Mouse (Mus musculus) heart, embryonic 14.5 days (tissue): ENCODE results near the gene Poc1b. TPM values are rescaled to one million over a fixed set of nuclear protein-coding genes. Genes with fewer than 3 reads are reported as not detected.

Experiments used
- ATAC-seq: fragments of 200-750 bp; cut with Nextera tagmentation; 2 replicates; pipeline ENCODE4 v1.8.0; 2017; ENCODE audit warnings: low read depth, moderate TSS enrichment; ENCODE audit not compliant: insufficient number of reproducible peaks, insufficient read depth, low FRiP score
- H3K27ac ChIP-seq, 2 experiments: fragments of 200-500 bp in 1 of 2; fragments of 300-500 bp in 1 of 2; sonication (generic) in 1 of 2; replicated peaks in 1 of 2; 2 replicates each; pipeline ENCODE4 v1.5.1; 2012 to 2014; ENCODE audit warnings: low read depth in 2 of 2, low read length in 2 of 2, control low read depth in 1 of 2, mild to moderate bottlenecking in 1 of 2, mixed read lengths in 1 of 2; ENCODE audit not compliant: control insufficient read depth in 1 of 2, insufficient read depth in 1 of 2
- H3K27me3 ChIP-seq: fragments of 300-500 bp; sonication (generic); 2 replicates; pipeline ENCODE4 v1.6.1; 2014; ENCODE audit warnings: mild to moderate bottlenecking, low read length, control low read depth; ENCODE audit not compliant: control insufficient read depth, insufficient read depth
- H3K36me3 ChIP-seq: fragments of 300-500 bp; sonication (generic); 2 replicates; pipeline ENCODE4 v1.6.1; 2014; ENCODE audit warnings: mild to moderate bottlenecking, control low read depth, low read length, mixed read lengths; ENCODE audit not compliant: control insufficient read depth, insufficient read depth
- H3K4me1 ChIP-seq, 2 experiments: fragments of 200-500 bp in 1 of 2; fragments of 300-500 bp in 1 of 2; sonication (generic) in 1 of 2; 2 replicates each; pipeline ENCODE4 v1.6.1; 2012 to 2014; ENCODE audit warnings: low read length in 2 of 2, control low read depth in 1 of 2, mixed read lengths in 1 of 2; ENCODE audit not compliant: control insufficient read depth in 2 of 2, insufficient read depth in 2 of 2
- H3K4me2 ChIP-seq: fragments of 300-500 bp; sonication (generic); 2 replicates; pipeline ENCODE4 v1.6.1; 2014; ENCODE audit warnings: mild to moderate bottlenecking, low read length
- H3K4me3 ChIP-seq, 2 experiments: fragments of 200-500 bp in 1 of 2; fragments of 300-500 bp in 1 of 2; sonication (generic) in 1 of 2; 2 replicates each; pipeline ENCODE4 v1.5.1; 2012 to 2014; ENCODE audit warnings: low read length in 2 of 2, mild to moderate bottlenecking in 2 of 2, control low read depth in 1 of 2, low read depth in 1 of 2, moderate library complexity in 1 of 2; ENCODE audit not compliant: control insufficient read depth in 1 of 2, insufficient read depth in 1 of 2
- H3K9ac ChIP-seq: fragments of 300-500 bp; sonication (generic); 2 replicates; pipeline ENCODE4 v1.6.1; 2014; ENCODE audit warnings: mild to moderate bottlenecking, low read length
- H3K9me3 ChIP-seq: fragments of 300-500 bp; sonication (generic); 2 replicates; pipeline ENCODE4 v1.6.1; 2016; ENCODE audit warnings: low read length, control low read depth; ENCODE audit not compliant: control insufficient read depth
- WGBS: fragments of 180-500 bp; shearing (Covaris S2); extraction: QIAGEN DNeasy Blood & Tissue Kit; methylation state at CpG from one replicate; pipeline ENCODE4 v1.1.7; 2014; 5-methylcytosine and 5-hydroxymethylcytosine counted together
- polyA plus RNA-seq: library from polyadenylated mRNA; unstranded; fragments of >200 nt; fragmentation: Nextera tagmentation; extraction: Ambion mirVana; gene quantifications from 2 replicates; pipeline ENCODE4 v1.2.1, GENCODE M21; 2014

Poc1b gene
- polyA plus RNA-seq, 1 experiment from 2014 or later, result 11.7 TPM

GRCm38 (mm10) chr10:99136337-99136736 is 29.5 kb downstream of the Poc1b start:
- no peak for ATAC-seq

GRCm38 (mm10) chr10:99145611-99146010 is 38.8 kb downstream of the Poc1b start:
- no peak overlapping the region for H3K27ac ChIP-seq
- 82% methylated on average over 8 of the region's 8 CpGs for WGBS

More at GRCm38 (mm10) chr10:99136337-99136736, 29.5 kb downstream of the Poc1b start:
- H3K4me2 ChIP-seq, result 0 out of 2 replicates have a peak overlapping the region, but pooled peaks have one; percentile 2
- H3K9ac ChIP-seq, result no peak overlapping the region
- H3K36me3 ChIP-seq, result 0 out of 2 replicates have a peak, but pooled peaks cover 4% of the 10 kb centered on the region
- no peaks in the 10 kb centered on the region for H3K9me3 ChIP-seq
- WGBS, result 57% methylated on average over 5 of the region's 5 CpGs
- H3K27ac ChIP-seq, result no peak overlapping the region
- H3K4me3 ChIP-seq, result no peak overlapping the region
- H3K4me1 ChIP-seq, result peaks cover 0 to 6% of the 10 kb centered on the region in 2 experiments; a peak in 2 of 4 replicates
- no peaks in the 10 kb centered on the region for H3K27me3 ChIP-seq

GRCm38 (mm10) chr10:99146596-99146995 is 39.8 kb downstream of the Poc1b start:
- Histone ChIP-seq H3K36me3 (no peaks in the 10 kb centered on the region), H3K4me1 (no peaks in the 10 kb centered on the region), H3K27me3 (no peaks in the 10 kb centered on the region), H3K4me2 (no peak overlapping the region), H3K27ac (no peak overlapping the region), H3K4me3 (no peak overlapping the region), H3K9ac (no peak overlapping the region), H3K9me3 (no peaks in the 10 kb centered on the region)
- 88% methylated on average over 8 of the region's 8 CpGs for WGBS
- ATAC-seq, result no peak

More at GRCm38 (mm10) chr10:99145611-99146010, 38.8 kb downstream of the Poc1b start:
- Histone ChIP-seq H3K4me1 (no peaks in the 10 kb centered on the region), H3K9ac (no peak overlapping the region), H3K9me3 (no peaks in the 10 kb centered on the region), H3K36me3 (no peaks in the 10 kb centered on the region), H3K4me2 (no peak overlapping the region), H3K4me3 (no peak overlapping the region), H3K27me3 (no peaks in the 10 kb centered on the region)
- ATAC-seq, result no peak

GRCm38 (mm10) chr10:99150016-99150415 is 43.2 kb downstream of the Poc1b start:
- no peak overlapping the region for H3K27ac ChIP-seq
- H3K4me2 ChIP-seq, result no peak overlapping the region
- 90% methylated on average over 6 of the region's 6 CpGs for WGBS
- H3K27me3 ChIP-seq, result no peaks in the 10 kb centered on the region
- H3K9me3 ChIP-seq, result no peaks in the 10 kb centered on the region
- no peaks in the 10 kb centered on the region for H3K4me1 ChIP-seq
- no peak for ATAC-seq
- H3K4me3 ChIP-seq, result no peak overlapping the region
- H3K9ac ChIP-seq, result no peak overlapping the region
- no peaks in the 10 kb centered on the region for H3K36me3 ChIP-seq

GRCm38 (mm10) chr10:99151580-99151979 is 44.7 kb downstream of the Poc1b start:
- peaks cover 2% of the 10 kb centered on the region; the same call in 1 of the 2 replicates for H3K36me3 ChIP-seq
- no peak overlapping the region for H3K9ac ChIP-seq
- H3K4me3 ChIP-seq, result no peak overlapping the region
- H3K27ac ChIP-seq, result no peak overlapping the region
- no peak for ATAC-seq
- H3K27me3 ChIP-seq, result no peaks in the 10 kb centered on the region
- no peaks in the 10 kb centered on the region for H3K9me3 ChIP-seq
- H3K4me1 ChIP-seq, result no peaks in the 10 kb centered on the region
- 93% methylated on average over 1 of the region's 1 CpGs for WGBS
- H3K4me2 ChIP-seq, result no peak overlapping the region

GRCm38 (mm10) chr10:99152063-99152462 is 45.2 kb downstream of the Poc1b start:
- Histone ChIP-seq H3K4me1 (no peaks in the 10 kb centered on the region), H3K27ac (no peak overlapping the region), H3K9ac (no peak overlapping the region), H3K4me2 (no peak overlapping the region), H3K9me3 (no peaks in the 10 kb centered on the region), H3K36me3 (peaks cover 6% of the 10 kb centered on the region; the same call in 1 of the 2 replicates), H3K27me3 (no peaks in the 10 kb centered on the region), H3K4me3 (no peak overlapping the region)
- 89% methylated on average over 6 of the region's 6 CpGs for WGBS
- no peak for ATAC-seq

- no peak overlapping the region for H3K4me3 ChIP-seq
- H3K9ac ChIP-seq, result no peak overlapping the region
- H3K4me1 ChIP-seq, result no peaks in the 10 kb centered on the region
- H3K27ac ChIP-seq, result no peak overlapping the region
- WGBS, result 81% methylated on average over 8 of the region's 8 CpGs
- no peaks in the 10 kb centered on the region for H3K27me3 ChIP-seq
- H3K4me2 ChIP-seq, result no peak overlapping the region
- no peak for ATAC-seq
- H3K36me3 ChIP-seq, result peaks cover 6% of the 10 kb centered on the region; the same call in 1 of the 2 replicates
- no peaks in the 10 kb centered on the region for H3K9me3 ChIP-seq
Measured at GRCm38 (mm10) chr10:99154635-99155034, 47.8 kb downstream of the Poc1b start.

- Histone ChIP-seq H3K4me1 (no peaks in the 10 kb centered on the region), H3K4me3 (no peak overlapping the region), H3K4me2 (no peak overlapping the region), H3K9ac (no peak overlapping the region), H3K27me3 (no peaks in the 10 kb centered on the region), H3K27ac (no peak overlapping the region), H3K36me3 (peaks cover 6% of the 10 kb centered on the region; the same call in 1 of the 2 replicates), H3K9me3 (no peaks in the 10 kb centered on the region)
- no peak for ATAC-seq
- 91% methylated on average over 5 of the region's 5 CpGs for WGBS
Measured at GRCm38 (mm10) chr10:99156808-99157207, 50.0 kb downstream of the Poc1b start.
